Mouse (Mus musculus) mature B cell (primary cell): ENCODE results near the gene Zbtb20.

Source experiments
- in situ Hi-C: fragments of 300-500 bp; cut with MboI; formaldehyde crosslinking; loops from 2 replicates; pipeline ENCODE4 v1.14.3; 2019

Gene Zbtb20

GRCm38 (mm10) chr16:43653288-43653687, 777.6 kb downstream of the Zbtb20 start:
- in situ Hi-C loops, result no loop called here

GRCm38 (mm10) chr16:43654269-43654668, 778.6 kb downstream of the Zbtb20 start:
- in situ Hi-C loops, result no loop called here

GRCm38 (mm10) chr16:43655183-43655787, 779.6 kb downstream of the Zbtb20 start:
- in situ Hi-C loops, result no loop called here

- in situ Hi-C loops, result no loop called here
Measured at GRCm38 (mm10) chr16:43661576-43661975, 785.9 kb downstream of the Zbtb20 start.

- in situ Hi-C loops, result no loop called here
Measured at GRCm38 (mm10) chr16:43662124-43663004, 786.7 kb downstream of the Zbtb20 start.

GRCm38 (mm10) chr16:43663978-43664579, 788.4 kb downstream of the Zbtb20 start, which contains the start of gene Tigit:
Tigit (minus strand) TSS chr16:43664146.
- in situ Hi-C loops, result no loop called here

- in situ Hi-C loops, result no loop called here
Measured at GRCm38 (mm10) chr16:43664861-43665260, 789.2 kb downstream of the Zbtb20 start.

GRCm38 (mm10) chr16:43668294-43668693, 792.6 kb downstream of the Zbtb20 start:
- in situ Hi-C loops, result no loop called here

GRCm38 (mm10) chr16:43671972-43672371, 796.3 kb downstream of the Zbtb20 start:
- in situ Hi-C loops, result no loop called here

GRCm38 (mm10) chr16:43672697-43673096, 797.0 kb downstream of the Zbtb20 start:
- in situ Hi-C loops, result no loop called here

GRCm38 (mm10) chr16:43674400-43674799, 798.7 kb downstream of the Zbtb20 start:
- in situ Hi-C loops, result no loop called here

GRCm38 (mm10) chr16:43687968-43688367, 812.3 kb downstream of the Zbtb20 start:
- in situ Hi-C loops, result no loop called here

GRCm38 (mm10) chr16:43690211-43690690, 814.6 kb downstream of the Zbtb20 start:
- in situ Hi-C loops, result no loop called here

- in situ Hi-C loops, result no loop called here
Measured at GRCm38 (mm10) chr16:43690912-43691311, 815.2 kb downstream of the Zbtb20 start.

- in situ Hi-C loops, result no loop called here
Measured at GRCm38 (mm10) chr16:43691741-43692140, 816.1 kb downstream of the Zbtb20 start.
